Mouse (Mus musculus) MEL (cell line): ENCODE measurements around the gene Ifi35.

Experiments used
- TAL1 ChIP-seq: IDR thresholded peaks from 2 replicates; pipeline ENCODE4 v1.6.1; 2012; ENCODE audit warnings: mild to moderate bottlenecking, inconsistent platforms, low read length, moderate library complexity, mixed read lengths
- TBP ChIP-seq: IDR thresholded peaks from 2 replicates; pipeline ENCODE4 v1.8.0; 2011; ENCODE audit warnings: low read depth, low read length, improper control_type of control experiment

- TF ChIP-seq TBP (no peak), TAL1 (no peak)
Observed at GRCm38 (mm10) chr11:101426165-101426564, 22.0 kb upstream of the Ifi35 start.
